Mouse (Mus musculus) MEL (cell line): ENCODE data around the gene Srarp. TPM values are rescaled to one million over a fixed set of nuclear protein-coding genes. Genes with fewer than 3 reads are reported as not detected.

Source experiments
- DNase-seq: peaks from one replicate; pipeline ENCODE4 v3.0.0; 2011; ENCODE audit warnings: low read depth, low spot score
- H3K27ac ChIP-seq: 2 replicates; pipeline ENCODE4 v1.5.1; 2012; ENCODE audit warnings: low read depth, mild to moderate bottlenecking, control low read depth, low read length, moderate library complexity; ENCODE audit not compliant: control insufficient read depth
- H3K27me3 ChIP-seq, 2 experiments: fragments of 150-350 bp in 1 of 2; sonication (generic) in 1 of 2; 2 replicates each; pipeline ENCODE4 v1.6.1; 2012; ENCODE audit warnings: low read length in 2 of 2, mild to moderate bottlenecking in 2 of 2, improper control_type of control experiment in 1 of 2, moderate library complexity in 1 of 2; ENCODE audit not compliant: insufficient read depth in 2 of 2, control insufficient read depth in 1 of 2
- H3K36me3 ChIP-seq, 2 experiments: 2 replicates each; pipeline ENCODE4 v1.6.1; 2012 to 2014; ENCODE audit warnings: low read length in 2 of 2, improper control_type of control experiment in 1 of 2, inconsistent platforms in 1 of 2, mild to moderate bottlenecking in 1 of 2; ENCODE audit not compliant: insufficient read depth in 2 of 2, control insufficient read depth in 1 of 2
- H3K4me1 ChIP-seq, 2 experiments: fragments of 150-350 bp in 1 of 2; sonication (generic) in 1 of 2; 2 replicates each; pipeline ENCODE4 v1.6.1; 2012; ENCODE audit warnings: low read length in 2 of 2, improper control_type of control experiment in 1 of 2, mild to moderate bottlenecking in 1 of 2; ENCODE audit not compliant: insufficient read depth in 2 of 2, control insufficient read depth in 1 of 2
- H3K4me3 ChIP-seq, 2 experiments: fragments of 150-350 bp in 1 of 2; sonication (generic) in 1 of 2; 2 replicates each; pipeline ENCODE4 v1.5.1; 2012; ENCODE audit warnings: low read depth in 2 of 2, low read length in 2 of 2, mild to moderate bottlenecking in 2 of 2, moderate library complexity in 2 of 2, control low read depth in 1 of 2, improper control_type of control experiment in 1 of 2; ENCODE audit not compliant: control insufficient read depth in 1 of 2, insufficient read depth in 1 of 2
- H3K79me2 ChIP-seq: 2 replicates; pipeline ENCODE4 v1.6.1; 2012; ENCODE audit warnings: mild to moderate bottlenecking, low read length, moderate library complexity; ENCODE audit not compliant: control insufficient read depth, poor library complexity, insufficient read depth
- H3K9ac ChIP-seq: 2 replicates; pipeline ENCODE4 v1.6.1; 2012; ENCODE audit warnings: low read depth, mild to moderate bottlenecking, control low read depth, low read length, moderate library complexity; ENCODE audit not compliant: control insufficient read depth, poor library complexity, severe bottlenecking
- H3K9me3 ChIP-seq: fragments of 150-350 bp; sonication (generic); replicated peaks from 2 replicates; pipeline ENCODE4 v1.6.1; 2012; ENCODE audit warnings: mild to moderate bottlenecking, low read length, improper control_type of control experiment, moderate library complexity; ENCODE audit not compliant: insufficient read depth
- BHLHE40 ChIP-seq: IDR thresholded peaks from 2 replicates; pipeline ENCODE4 v1.6.1; 2012; ENCODE audit warnings: low read depth, mild to moderate bottlenecking, inconsistent platforms, low read length, improper control_type of control experiment, borderline replicate concordance
- E2F4 ChIP-seq: IDR thresholded peaks from 2 replicates; pipeline ENCODE4 v1.6.1; 2011; ENCODE audit warnings: low read depth, low read length, improper control_type of control experiment, borderline replicate concordance
- EP300 ChIP-seq, 2 experiments: IDR thresholded peaks; 2 replicates each; pipeline ENCODE4 v1.6.1; 2011; ENCODE audit warnings: improper control_type of control experiment in 2 of 2, low read length in 2 of 2, low read depth in 1 of 2, mild to moderate bottlenecking in 1 of 2
- GABPA ChIP-seq: IDR thresholded peaks from 2 replicates; pipeline ENCODE4 v1.6.1; 2012; ENCODE audit warnings: low read depth, mild to moderate bottlenecking, inconsistent platforms, low read length, improper control_type of control experiment, moderate library complexity
- HCFC1 ChIP-seq: IDR thresholded peaks from 2 replicates; pipeline ENCODE4 v1.6.1; 2012; ENCODE audit warnings: low read depth, mild to moderate bottlenecking, inconsistent platforms, low read length, improper control_type of control experiment, moderate library complexity
- JUND ChIP-seq: IDR thresholded peaks from 2 replicates; pipeline ENCODE4 v1.6.1; 2011; ENCODE audit warnings: low read depth, mild to moderate bottlenecking, improper control_type of control experiment, low read length
- KAT2A ChIP-seq: conservative IDR thresholded peaks from 2 replicates; pipeline ENCODE4 v1.6.1; 2012; ENCODE audit warnings: low read depth, low read length, improper control_type of control experiment, inconsistent platforms
- MAX ChIP-seq: IDR thresholded peaks from 2 replicates; pipeline ENCODE4 v1.6.1; 2011; ENCODE audit warnings: low read length, improper control_type of control experiment
- MAZ ChIP-seq: IDR thresholded peaks from 2 replicates; pipeline ENCODE4 v1.6.1; 2012; ENCODE audit warnings: low read depth, mild to moderate bottlenecking, inconsistent platforms, low read length, improper control_type of control experiment
- MYB ChIP-seq: IDR thresholded peaks from 2 replicates; pipeline ENCODE4 v1.6.1; 2011; ENCODE audit warnings: mild to moderate bottlenecking, low read depth, low read length, improper control_type of control experiment
- MYC ChIP-seq: IDR thresholded peaks from 2 replicates; pipeline ENCODE4 v1.6.1; 2011; ENCODE audit warnings: low read depth, mild to moderate bottlenecking, low read length, improper control_type of control experiment, moderate library complexity
- NRF1 ChIP-seq: IDR thresholded peaks from 2 replicates; pipeline ENCODE4 v1.6.1; 2014; ENCODE audit warnings: low read depth, mild to moderate bottlenecking, inconsistent platforms, low read length, improper control_type of control experiment, moderate library complexity; ENCODE audit not compliant: poor library complexity, insufficient read depth, severe bottlenecking
- POLR2AphosphoS2 ChIP-seq: IDR thresholded peaks from 2 replicates; pipeline ENCODE4 v1.6.1; 2011; ENCODE audit warnings: low read length, improper control_type of control experiment
- SMC3 ChIP-seq: IDR thresholded peaks from 2 replicates; pipeline ENCODE4 v1.6.1; 2011; ENCODE audit warnings: low read depth, low read length, improper control_type of control experiment
- TAL1 ChIP-seq: IDR thresholded peaks from 2 replicates; pipeline ENCODE4 v1.6.1; 2012; ENCODE audit warnings: mild to moderate bottlenecking, inconsistent platforms, low read length, moderate library complexity, mixed read lengths
- TBP ChIP-seq: IDR thresholded peaks from 2 replicates; pipeline ENCODE4 v1.8.0; 2011; ENCODE audit warnings: low read depth, low read length, improper control_type of control experiment
- TCF12 ChIP-seq: IDR thresholded peaks from 2 replicates; pipeline ENCODE4 v1.6.1; 2014; ENCODE audit warnings: low read depth, mild to moderate bottlenecking, inconsistent platforms, low read length, improper control_type of control experiment, moderate library complexity
- UBTF ChIP-seq: IDR thresholded peaks from 2 replicates; pipeline ENCODE4 v1.6.1; 2012; ENCODE audit warnings: low read depth, mild to moderate bottlenecking, inconsistent platforms, low read length, improper control_type of control experiment, moderate library complexity, borderline replicate concordance; ENCODE audit not compliant: insufficient read depth
- USF1 ChIP-seq: IDR thresholded peaks from 2 replicates; pipeline ENCODE4 v1.6.1; 2014; ENCODE audit warnings: low read depth, mild to moderate bottlenecking, inconsistent platforms, low read length, improper control_type of control experiment, moderate library complexity
- ZMIZ1 ChIP-seq: IDR thresholded peaks from 2 replicates; pipeline ENCODE4 v1.6.1; 2012; ENCODE audit warnings: low read depth, mild to moderate bottlenecking, inconsistent platforms, low read length, improper control_type of control experiment, moderate library complexity
- ZNF384 ChIP-seq: IDR thresholded peaks from 2 replicates; pipeline ENCODE4 v1.6.1; 2012; ENCODE audit warnings: low read depth, mild to moderate bottlenecking, inconsistent platforms, low read length, improper control_type of control experiment
- polyA plus RNA-seq, 2 experiments: library from polyadenylated mRNA; stranded (reverse) in 1 of 2; unstranded in 1 of 2; fragments of >175 nt in 1 of 2; fragments of >200 nt in 1 of 2; gene quantifications; 2 replicates each; pipeline versions ENCODE4 v1.2.1 to v1.2.4; 2012; ENCODE audit warnings: low replicate concordance in 2 of 2, low read depth in 1 of 2; ENCODE audit not compliant: insufficient read length in 2 of 2, insufficient read depth in 1 of 2, missing spikeins in 1 of 2
- total RNA-seq: library from RNA; depleted of rRNA; stranded (reverse); fragments of 300-350 nt; gene quantifications from 2 replicates; pipeline ENCODE4 v1.2.3, GENCODE M21; 2012

Gene Srarp
- total and polyA plus RNA-seq, 3 experiments: not detected

DNA sequence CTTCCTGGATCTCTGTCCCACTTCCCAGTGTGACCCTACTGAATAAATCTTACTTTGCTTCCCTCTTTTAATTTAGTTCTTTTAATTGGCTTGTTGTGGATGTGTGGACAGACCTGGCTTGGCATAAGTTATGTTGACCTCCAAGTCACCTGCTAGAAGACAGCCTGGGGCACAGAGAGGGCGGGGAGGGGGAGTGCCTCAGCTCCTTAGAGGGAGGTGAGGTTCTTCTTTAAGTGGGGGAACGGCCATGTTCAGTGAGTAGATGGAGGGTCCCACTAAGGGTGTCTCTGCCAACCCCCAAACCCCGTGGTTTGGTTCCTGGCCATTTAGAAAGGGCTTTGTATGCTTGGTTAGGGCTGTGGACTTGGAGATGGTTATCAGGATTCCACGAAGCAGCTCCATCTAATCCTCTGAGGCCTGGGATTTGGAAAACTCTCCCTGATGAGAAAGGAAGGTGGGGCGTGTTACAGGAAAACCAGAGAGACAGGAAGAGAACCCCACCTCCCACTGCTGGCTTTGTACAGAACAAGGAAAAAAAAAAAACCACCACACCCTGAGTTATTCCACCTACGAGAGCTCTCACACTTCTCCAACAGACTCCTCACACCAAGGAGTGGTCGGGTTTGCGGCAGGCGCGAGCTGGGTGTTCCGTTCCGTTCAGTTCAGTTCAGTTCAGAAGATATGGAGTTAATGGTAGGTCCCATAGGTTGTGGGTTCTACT, 3.3 kb upstream of the Srarp start:
- no peak for DNase-seq
- Histone ChIP-seq H3K79me2 (no peaks in the 10 kb centered on the region), H3K27me3 (no peaks in the 10 kb centered on the region), H3K27ac (no peak overlapping the region), H3K4me3 (no peak overlapping the region), H3K9ac (no peak overlapping the region), H3K9me3 (no peaks in the 10 kb centered on the region), H3K36me3 (no peaks in the 10 kb centered on the region), H3K4me1 (0 out of 4 replicates have a peak, but pooled peaks cover 0 to 3% of the 10 kb centered on the region in 2 experiments)
- TF ChIP-seq BHLHE40 (no peak), MAZ (no peak), TBP (no peak), KAT2A (no peak), MAX (no peak), ZNF384 (no peak), NRF1 (no peak), POLR2AphosphoS2 (no peak), MYB (no peak), MYC (no peak), HCFC1 (no peak), SMC3 (no peak), TCF12 (no peak), GABPA (no peak), EP300 (IDR thresholded peaks at IDR 0.05; ENCODE audit: low read depth in 1 of 2, low read length in 2 of 2) (no peak), TAL1 (no peak), UBTF (no peak)

DNA sequence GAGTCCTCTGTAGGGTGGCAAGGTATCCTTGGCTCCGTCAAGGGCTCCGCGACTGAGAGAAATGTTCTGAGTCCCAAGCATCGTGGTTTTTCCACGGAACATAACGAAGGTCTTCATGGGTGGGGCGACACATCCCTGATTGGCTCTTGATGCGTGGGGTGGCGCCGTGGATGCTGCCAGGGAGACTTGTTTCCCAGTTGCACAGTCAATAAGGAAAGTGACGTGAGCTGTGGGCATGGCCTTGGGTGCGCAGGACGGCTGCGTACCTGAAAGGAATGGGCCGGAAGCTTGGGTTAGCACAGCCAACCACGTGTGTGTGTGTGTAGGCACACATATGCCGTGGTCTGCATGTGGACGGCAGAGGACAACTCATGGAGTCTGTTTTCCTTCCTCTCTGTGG, 2.7 kb downstream of the Srarp start:
- Histone ChIP-seq H3K79me2 (no peaks in the 10 kb centered on the region), H3K27ac (no peak overlapping the region), H3K36me3 (no peaks in the 10 kb centered on the region), H3K27me3 (no peaks in the 10 kb centered on the region), H3K9ac (no peak overlapping the region), H3K4me1 (no peaks in the 10 kb centered on the region), H3K9me3 (no peaks in the 10 kb centered on the region), H3K4me3 (no peak overlapping the region)
- TF ChIP-seq E2F4 (no peak), MAZ (no peak), ZMIZ1 (no peak), USF1 (no peak), MAX (no peak), JUND (no peak), HCFC1 (no peak)
- DNase-seq: no peak
